Mouse (Mus musculus) midbrain, embryonic 12.5 days (tissue): ENCODE results near the gene Erbb3. TPM values are rescaled to one million over a fixed set of nuclear protein-coding genes. Genes with fewer than 3 reads are reported as not detected.
"Not testable (repeated sequence)": the region's sequence is repeated elsewhere in the genome, so short reads cannot be mapped to it uniquely, and the experiment has no call there.

ENCODE experiments used
- ATAC-seq: fragments of 200-750 bp; cut with Nextera tagmentation; 2 replicates; pipeline ENCODE4 v1.8.0; 2017; ENCODE audit warnings: low read depth, moderate TSS enrichment, moderate library complexity; ENCODE audit not compliant: low FRiP score
- H3K27ac ChIP-seq: fragments of 300-500 bp; sonication (generic); replicated peaks from 2 replicates; pipeline ENCODE4 v1.5.1; 2016; ENCODE audit warnings: mild to moderate bottlenecking
- H3K27me3 ChIP-seq: fragments of 300-500 bp; sonication (generic); 2 replicates; pipeline ENCODE4 v1.6.1; 2016; ENCODE audit warnings: mild to moderate bottlenecking
- H3K36me3 ChIP-seq: fragments of 300-500 bp; sonication (generic); 2 replicates; pipeline ENCODE4 v1.6.1; 2016
- H3K4me1 ChIP-seq: fragments of 300-500 bp; sonication (generic); 2 replicates; pipeline ENCODE4 v1.6.1; 2016
- H3K4me2 ChIP-seq: fragments of 300-500 bp; sonication (generic); replicated peaks from 2 replicates; pipeline ENCODE4 v1.6.1; 2016; ENCODE audit warnings: mild to moderate bottlenecking, moderate library complexity
- H3K4me3 ChIP-seq: fragments of 300-500 bp; sonication (generic); 2 replicates; pipeline ENCODE4 v1.5.1; 2016; ENCODE audit warnings: mild to moderate bottlenecking
- H3K9ac ChIP-seq: fragments of 300-500 bp; sonication (generic); replicated peaks from 2 replicates; pipeline ENCODE4 v1.6.1; 2016; ENCODE audit warnings: mild to moderate bottlenecking, moderate library complexity
- H3K9me3 ChIP-seq: fragments of 300-500 bp; sonication (generic); 2 replicates; pipeline ENCODE4 v1.6.1; 2016; ENCODE audit warnings: mild to moderate bottlenecking
- WGBS: fragments of 180-500 bp; shearing (Covaris S2); methylation state at CpG from one replicate; pipeline ENCODE4 v1.1.7; 2016; 5-methylcytosine and 5-hydroxymethylcytosine counted together
- polyA plus RNA-seq: library from polyadenylated mRNA; unstranded; fragments of >200 nt; fragmentation: Nextera tagmentation; extraction: Ambion mirVana; gene quantifications from 2 replicates; pipeline ENCODE4 v1.2.1, GENCODE M21; 2016

Erbb3 gene
- polyA plus RNA-seq, 1 experiment from 2014 or later = 0.94 TPM

DNA sequence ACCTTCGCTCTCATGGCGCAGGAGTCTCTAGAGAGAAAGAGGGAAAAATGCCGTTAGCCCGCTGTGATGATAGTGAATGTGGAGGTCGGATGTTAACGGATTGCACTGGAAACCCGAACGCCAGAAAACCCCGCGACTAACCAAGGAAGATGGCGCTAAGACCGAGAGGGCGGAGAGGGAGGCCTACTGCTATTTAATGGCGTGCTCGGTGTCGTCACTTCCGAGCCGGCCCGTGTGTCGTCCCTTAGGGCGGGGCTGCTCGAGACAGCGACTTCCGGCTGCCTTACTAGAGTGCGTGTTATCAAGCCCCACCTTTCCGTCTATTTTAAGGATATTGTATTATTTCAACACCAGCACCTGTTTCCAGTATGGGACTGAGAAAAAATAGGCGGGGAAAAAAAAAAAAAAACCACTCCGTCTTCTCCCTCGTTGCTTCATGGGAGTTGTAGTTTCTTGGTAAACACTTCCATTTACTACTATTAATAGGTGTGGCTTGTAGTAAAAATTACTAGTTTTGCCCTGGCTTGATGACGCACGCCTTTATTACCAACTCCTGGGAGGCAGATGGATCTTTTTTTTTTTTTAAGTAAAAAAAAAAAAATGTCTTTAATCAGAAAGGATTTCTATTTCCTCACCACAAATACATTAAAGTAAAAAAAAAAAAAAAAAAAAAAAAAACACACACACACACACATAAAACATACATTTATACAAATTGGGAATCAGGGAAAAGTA, 40.3 kb downstream of the Erbb3 start, which contains the start of gene Rpl41:
Rpl41 (minus strand) TSS at position 359 of the 735 bp plus-strand sequence.
- H3K9ac ChIP-seq = peak within 1 kb of the TSS; percentile 81
- H3K4me2 ChIP-seq = peak within 1 kb of the TSS; percentile 76
- peak; percentile 87 for ATAC-seq
- under 1% methylated on average over 31 of the region's 31 CpGs for WGBS
- peak within 1 kb of the TSS; percentile 96 for H3K27ac ChIP-seq
- no peaks in the 10 kb centered on the region for H3K27me3 ChIP-seq
- peak within 1 kb of the TSS; percentile 61 for H3K4me3 ChIP-seq
- peaks cover 14% of the 10 kb centered on the region for H3K4me1 ChIP-seq
- peaks cover 15% of the 10 kb centered on the region for H3K36me3 ChIP-seq
- no peaks in the 10 kb centered on the region for H3K9me3 ChIP-seq

- Histone ChIP-seq H3K4me1 (peaks cover 18% of the 10 kb centered on the region), H3K4me3 (peak overlapping the region; percentile 61), H3K27ac (peak overlapping the region; percentile 96), H3K4me2 (peak overlapping the region; percentile 76), H3K36me3 (peaks cover 23% of the 10 kb centered on the region), H3K9ac (peak overlapping the region; percentile 81)
- not testable (repeated sequence) for H3K27me3 ChIP-seq, H3K9me3 ChIP-seq
- WGBS = 3% methylated on average over 30 of the region's 30 CpGs
- peak; percentile 2; the same call in 1 of the 2 replicates for ATAC-seq
These were observed 41.2 kb downstream of the Erbb3 start for GRCm38 (mm10) chr10:128548051-128548791.

DNA sequence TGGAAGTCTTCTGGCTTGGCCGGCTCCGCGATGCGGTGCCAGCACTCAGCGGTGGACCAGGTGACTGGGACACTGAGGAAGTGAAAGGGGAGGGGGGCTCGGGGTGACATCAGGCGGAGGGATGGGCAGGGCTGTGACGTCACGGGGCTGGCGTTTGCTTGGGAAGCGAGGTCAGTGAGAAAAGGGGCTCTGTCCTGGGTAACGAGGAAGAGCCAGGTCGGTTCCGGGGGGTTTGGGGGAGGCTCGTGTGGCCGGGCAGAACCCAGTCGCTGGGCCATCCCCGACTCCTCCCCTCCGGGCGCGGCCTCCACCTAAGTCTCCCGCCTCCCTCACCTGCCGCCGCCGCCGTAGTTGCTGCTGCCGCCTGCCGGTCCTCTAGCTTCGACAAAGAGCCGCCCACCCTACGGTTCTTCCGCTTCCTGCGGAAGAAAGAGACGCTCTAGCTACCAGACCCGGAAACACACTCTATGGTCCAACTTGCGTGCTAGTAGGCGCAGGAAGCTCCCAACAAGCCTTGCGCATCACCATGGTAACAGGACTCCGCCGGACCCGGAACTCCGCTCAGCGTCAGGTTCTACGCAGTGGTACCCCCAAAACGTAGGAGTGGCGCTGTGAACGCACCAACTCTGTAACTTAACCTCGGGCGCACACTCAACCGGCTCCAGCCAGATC, 42.0 kb downstream of the Erbb3 start, which contains the start of gene Zc3h10:
Zc3h10 (minus strand) TSS at position 414 of the 672 bp plus-strand sequence.
- peak within 1 kb of the TSS; percentile 61 for H3K4me3 ChIP-seq
- peak; percentile 90 for ATAC-seq
- peak within 1 kb of the TSS; percentile 81 for H3K9ac ChIP-seq
- peaks cover 21% of the 10 kb centered on the region for H3K4me1 ChIP-seq
- peak within 1 kb of the TSS; percentile 76 for H3K4me2 ChIP-seq
- H3K9me3 ChIP-seq = no peaks in the 10 kb centered on the region
- no peaks in the 10 kb centered on the region for H3K27me3 ChIP-seq
- under 1% methylated on average over 49 of the region's 50 CpGs for WGBS
- peaks cover 31% of the 10 kb centered on the region for H3K36me3 ChIP-seq
- H3K27ac ChIP-seq = peak within 1 kb of the TSS; percentile 96

GRCm38 (mm10) chr10:128546787-128547186, 42.7 kb downstream of the Erbb3 start:
- no peaks in the 10 kb centered on the region for H3K27me3 ChIP-seq
- H3K27ac ChIP-seq = peak overlapping the region; percentile 96
- no peaks in the 10 kb centered on the region for H3K9me3 ChIP-seq
- H3K9ac ChIP-seq = peak overlapping the region; percentile 68
- ATAC-seq = no peak
- peak overlapping the region; percentile 61 for H3K4me3 ChIP-seq
- H3K4me2 ChIP-seq = peak overlapping the region; percentile 76
- peaks cover 21% of the 10 kb centered on the region for H3K4me1 ChIP-seq
- peaks cover 37% of the 10 kb centered on the region for H3K36me3 ChIP-seq
- WGBS = 30% methylated on average over 7 of the region's 7 CpGs

GRCm38 (mm10) chr10:128546361-128546760, 43.1 kb downstream of the Erbb3 start:
- Histone ChIP-seq H3K9ac (peak overlapping the region; percentile 68; the same call in 1 of the 2 replicates), H3K4me1 (peaks cover 21% of the 10 kb centered on the region), H3K4me2 (peak overlapping the region; percentile 76), H3K9me3 (no peaks in the 10 kb centered on the region), H3K36me3 (peaks cover 39% of the 10 kb centered on the region), H3K27ac (peak overlapping the region; percentile 96), H3K4me3 (peak overlapping the region; percentile 61), H3K27me3 (no peaks in the 10 kb centered on the region)
- ATAC-seq = no peak
- 14% methylated on average over 4 of the region's 4 CpGs for WGBS

GRCm38 (mm10) chr10:128545570-128545898, 43.9 kb downstream of the Erbb3 start:
- no peak overlapping the region for H3K27ac ChIP-seq
- peaks cover 21% of the 10 kb centered on the region for H3K4me1 ChIP-seq
- H3K27me3 ChIP-seq = no peaks in the 10 kb centered on the region
- WGBS = 94% methylated on average over 3 of the region's 3 CpGs
- H3K9me3 ChIP-seq = no peaks in the 10 kb centered on the region
- no peak for ATAC-seq
- H3K4me3 ChIP-seq = no peak overlapping the region
- H3K4me2 ChIP-seq = no peak overlapping the region
- H3K36me3 ChIP-seq = peaks cover 45% of the 10 kb centered on the region
- no peak overlapping the region for H3K9ac ChIP-seq

DNA sequence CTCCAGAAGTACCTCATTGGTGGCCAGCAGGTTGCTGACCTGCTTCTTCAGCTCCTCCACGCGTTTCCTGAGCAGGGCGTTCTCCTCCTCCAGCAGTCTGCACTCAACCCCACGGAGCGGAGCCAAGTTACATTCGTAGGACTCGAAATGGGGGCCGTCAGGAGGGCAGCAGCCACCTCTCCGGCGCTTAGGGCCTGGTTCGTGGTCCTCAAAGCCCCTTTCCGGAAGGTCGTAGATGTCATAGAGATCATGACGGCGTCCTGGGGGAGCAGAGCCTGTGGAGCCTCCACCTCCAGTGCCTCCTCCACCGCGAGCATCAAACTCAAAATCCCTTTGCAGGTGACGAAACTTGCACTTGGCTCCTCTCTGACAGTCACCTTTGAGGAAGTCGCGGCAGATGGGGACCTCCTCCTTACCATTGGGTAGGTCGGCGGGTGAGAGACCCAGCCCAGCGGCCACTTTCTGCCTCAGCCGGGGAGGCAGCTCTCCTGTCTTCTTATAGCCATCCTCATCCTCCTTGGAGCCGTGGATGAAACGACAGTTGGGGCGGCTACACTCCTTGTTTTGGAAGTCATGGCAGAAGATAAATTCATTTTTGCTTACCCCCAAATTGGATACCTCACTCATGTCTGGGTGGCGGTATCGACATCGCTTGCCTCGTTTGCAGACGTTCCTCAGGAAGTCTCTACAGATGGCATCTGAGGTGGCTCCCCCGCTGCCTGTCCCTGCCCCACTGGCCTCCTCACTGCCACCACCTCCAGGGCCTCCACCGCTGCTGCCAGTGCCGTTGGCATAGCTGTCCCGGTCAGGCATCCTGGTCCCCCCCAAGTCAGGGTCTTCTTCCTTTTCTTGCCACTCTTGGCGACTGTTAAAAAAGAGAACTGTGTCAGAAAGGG, 44.5 kb downstream of the Erbb3 start:
- Histone ChIP-seq H3K9ac (no peak overlapping the region), H3K27me3 (no peaks in the 10 kb centered on the region), H3K27ac (no peak overlapping the region), H3K36me3 (peaks cover 45% of the 10 kb centered on the region), H3K4me2 (no peak overlapping the region), H3K4me1 (peaks cover 21% of the 10 kb centered on the region), H3K4me3 (no peak overlapping the region), H3K9me3 (no peaks in the 10 kb centered on the region)
- ATAC-seq = no peak
- 95% methylated on average over 37 of the region's 37 CpGs for WGBS

DNA sequence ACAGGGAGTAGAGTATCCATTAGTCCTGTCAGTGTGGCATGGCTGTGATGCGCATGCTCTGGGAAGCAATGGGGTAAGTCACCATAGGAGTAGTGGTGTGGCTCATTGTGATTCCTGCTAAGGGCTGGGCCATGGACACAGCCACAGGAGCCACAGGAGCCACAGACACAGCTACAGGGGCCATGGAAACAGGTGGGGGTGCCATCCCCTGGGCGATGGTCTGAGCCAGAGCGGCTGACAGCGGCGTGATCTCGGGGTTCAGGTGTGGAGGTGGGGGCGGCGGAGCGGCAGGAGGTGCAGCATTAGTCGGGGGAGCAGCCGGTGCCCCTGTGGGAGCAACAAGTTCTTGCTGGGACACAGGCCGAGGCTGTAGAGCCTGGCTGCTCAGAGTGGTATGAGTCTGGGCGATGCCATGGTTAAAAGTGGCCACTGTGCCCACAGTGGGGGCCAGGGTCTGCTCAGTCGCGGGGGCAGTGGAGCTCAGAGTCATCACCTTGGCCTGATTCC, 45.2 kb downstream of the Erbb3 start:
- peaks cover 45% of the 10 kb centered on the region for H3K36me3 ChIP-seq
- WGBS = 96% methylated on average over 15 of the region's 15 CpGs
- no peak overlapping the region for H3K4me3 ChIP-seq

DNA sequence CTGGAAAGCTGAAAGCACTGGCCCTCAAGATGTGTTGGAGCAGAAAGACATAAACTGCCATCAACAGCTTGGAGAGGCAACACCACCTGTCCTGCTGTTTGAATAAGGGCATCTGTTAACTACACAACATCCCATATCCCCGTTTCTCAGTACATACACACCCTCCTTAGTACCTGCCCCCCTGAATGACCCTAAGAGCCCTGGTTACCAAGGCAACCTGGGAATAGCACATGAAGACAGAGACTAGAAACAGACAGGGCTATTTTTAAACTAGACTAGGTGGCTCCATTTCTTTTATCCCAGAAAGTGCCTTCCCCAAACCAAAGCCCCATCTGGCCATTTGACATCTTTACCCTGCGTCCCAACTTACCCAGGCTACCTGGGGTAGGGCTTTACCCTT, 46.4 kb downstream of the Erbb3 start:
- H3K9ac ChIP-seq = no peak overlapping the region
- H3K4me1 ChIP-seq = peaks cover 21% of the 10 kb centered on the region
- ATAC-seq = no peak
- H3K27ac ChIP-seq = no peak overlapping the region
- no peaks in the 10 kb centered on the region for H3K9me3 ChIP-seq
- no peak overlapping the region for H3K4me2 ChIP-seq
- no peak overlapping the region for H3K4me3 ChIP-seq
- peaks cover 45% of the 10 kb centered on the region for H3K36me3 ChIP-seq
- 77% methylated on average over 2 of the region's 2 CpGs for WGBS
- no peaks in the 10 kb centered on the region for H3K27me3 ChIP-seq

More for the DNA sequence above, 45.2 kb downstream of the Erbb3 start:
- no peak for ATAC-seq
- no peak overlapping the region for H3K9ac ChIP-seq
- H3K4me2 ChIP-seq = no peak overlapping the region
- H3K4me1 ChIP-seq = peaks cover 21% of the 10 kb centered on the region
- no peaks in the 10 kb centered on the region for H3K9me3 ChIP-seq
- no peak overlapping the region for H3K27ac ChIP-seq
- no peaks in the 10 kb centered on the region for H3K27me3 ChIP-seq

GRCm38 (mm10) chr10:128538340-128538870, 51.0 kb downstream of the Erbb3 start:
- H3K27me3 ChIP-seq = no peaks in the 10 kb centered on the region
- H3K9me3 ChIP-seq = no peaks in the 10 kb centered on the region
- 88% methylated on average over 1 of the region's 1 CpGs for WGBS
- H3K4me2 ChIP-seq = no peak overlapping the region
- no peak for ATAC-seq
- peaks cover 23% of the 10 kb centered on the region for H3K36me3 ChIP-seq
- no peak overlapping the region for H3K27ac ChIP-seq
- H3K9ac ChIP-seq = no peak overlapping the region
- H3K4me3 ChIP-seq = no peak overlapping the region
- H3K4me1 ChIP-seq = 0 out of 2 replicates have a peak, but pooled peaks cover 5% of the 10 kb centered on the region
